Mouse (Mus musculus): Measurements from ENCODE around the gene Mrap. TPM values are rescaled to one million over a fixed set of nuclear protein-coding genes. Genes with fewer than 3 reads are reported as not detected.

The Mrap gene
- polyA plus RNA-seq, 1 experiment from 2014 or later, result 0.49 TPM

- Histone ChIP-seq H3K4me3 (ENCODE audit: low read depth, low read length) (no peak overlapping the region), H3K27me3 (ENCODE audit: control insufficient read depth, insufficient read depth, low read length) (no peaks in the 10 kb centered on the region), H3K27ac (ENCODE audit: low read depth, low read length) (no peak overlapping the region), H3K9ac (ENCODE audit: low read length) (no peak overlapping the region), H3K4me1 (ENCODE audit: control insufficient read depth, insufficient read depth, low read length) (no peaks in the 10 kb centered on the region), H3K36me3 (ENCODE audit: control insufficient read depth, insufficient read depth, low read length) (peaks cover 14% of the 10 kb centered on the region; the same call in 1 of the 2 replicates), H3K9me3 (ENCODE audit: control insufficient read depth, low read length) (no peaks in the 10 kb centered on the region), H3K4me2 (no peak overlapping the region)
- DNase-seq (ENCODE audit: low spot score, missing footprints) (no peak), ATAC-seq (ENCODE audit: low FRiP score) (no peak)
These were observed 56.7 kb downstream of the Mrap start for GRCm38 (mm10) chr16:90794708-90795107.

DNA sequence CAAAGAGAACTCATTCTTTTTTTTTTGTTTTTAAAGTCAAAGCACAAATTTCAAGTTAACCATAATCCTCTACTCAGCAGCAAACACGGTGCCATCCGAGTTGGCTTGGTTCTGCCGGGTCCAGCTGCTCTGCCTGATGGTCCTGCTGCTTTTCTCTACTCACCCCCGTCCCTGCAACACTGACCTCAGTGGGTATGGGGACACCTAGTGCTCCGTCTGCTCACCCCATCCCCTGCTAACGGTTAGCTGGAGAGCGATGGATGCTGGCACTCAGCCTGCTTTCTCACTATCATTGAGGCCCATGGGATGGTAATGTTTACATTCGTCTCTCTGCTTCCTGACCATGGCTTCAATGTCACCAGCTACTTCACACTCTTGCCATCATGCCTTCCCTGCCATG lies 60.4 kb downstream of the Mrap start:
- Histone ChIP-seq H3K27ac (ENCODE audit: low read depth, low read length) (no peak overlapping the region), H3K4me3 (ENCODE audit: low read depth, low read length) (no peak overlapping the region), H3K4me2 (no peak overlapping the region), H3K9ac (ENCODE audit: low read length) (no peak overlapping the region), H3K36me3 (ENCODE audit: control insufficient read depth, insufficient read depth, low read length) (no peaks in the 10 kb centered on the region; the same call in 1 of the 2 replicates), H3K4me1 (ENCODE audit: control insufficient read depth, insufficient read depth, low read length) (no peaks in the 10 kb centered on the region), H3K9me3 (ENCODE audit: control insufficient read depth, low read length) (no peaks in the 10 kb centered on the region), H3K27me3 (ENCODE audit: control insufficient read depth, insufficient read depth, low read length) (no peaks in the 10 kb centered on the region)
- WGBS, result 91% methylated on average over 8 of the region's 8 CpGs
- DNase-seq (ENCODE audit: low spot score, missing footprints) (no peak), ATAC-seq (ENCODE audit: low FRiP score) (no peak)

GRCm38 (mm10) chr16:90798848-90799247 lies 60.8 kb downstream of the Mrap start:
- no peak for DNase-seq (ENCODE audit: low spot score, missing footprints)
- 93% methylated on average over 5 of the region's 5 CpGs for WGBS
- no peaks in the 10 kb centered on the region; the same call in 1 of the 2 replicates for H3K36me3 ChIP-seq (ENCODE audit: control insufficient read depth, insufficient read depth, low read length)

More at GRCm38 (mm10) chr16:90798848-90799247, 60.8 kb downstream of the Mrap start:
- Histone ChIP-seq H3K4me1 (ENCODE audit: control insufficient read depth, insufficient read depth, low read length) (no peaks in the 10 kb centered on the region), H3K9ac (ENCODE audit: low read length) (no peak overlapping the region), H3K4me2 (no peak overlapping the region), H3K4me3 (ENCODE audit: low read depth, low read length) (no peak overlapping the region), H3K27ac (ENCODE audit: low read depth, low read length) (no peak overlapping the region), H3K27me3 (ENCODE audit: control insufficient read depth, insufficient read depth, low read length) (no peaks in the 10 kb centered on the region), H3K9me3 (ENCODE audit: control insufficient read depth, low read length) (no peaks in the 10 kb centered on the region)
- no peak for ATAC-seq (ENCODE audit: low FRiP score)

Other genes with a start within 250 kb of the Mrap start
- gene Mis18a, start 10.8 kb upstream of the Mrap start, polyA plus RNA-seq (2014; fragmentation: Nextera tagmentation; extraction: Ambion mirVana), result 82.1 and 92.5 TPM in 2 replicates
- gene Urb1, start 72.2 kb downstream of the Mrap start, polyA plus RNA-seq (2014; fragmentation: Nextera tagmentation; extraction: Ambion mirVana), result 13.1 and 14.2 TPM in 2 replicates
- gene Eva1c, start 88.5 kb downstream of the Mrap start, polyA plus RNA-seq (2014; fragmentation: Nextera tagmentation; extraction: Ambion mirVana), result 1.1 and 1.3 TPM in 2 replicates
- gene Cfap298, start 196.9 kb downstream of the Mrap start, polyA plus RNA-seq (2014; fragmentation: Nextera tagmentation; extraction: Ambion mirVana), result 50.5 and 52.7 TPM in 2 replicates